Mouse (Mus musculus) heart, embryonic 14.5 days (tissue): Measurements from ENCODE around the gene Macrod1. TPM values are rescaled to one million over a fixed set of nuclear protein-coding genes. Genes with fewer than 3 reads are reported as not detected.

Experiments used
- ATAC-seq: fragments of 200-750 bp; cut with Nextera tagmentation; 2 replicates; pipeline ENCODE4 v1.8.0; 2017; ENCODE audit warnings: low read depth, moderate TSS enrichment; ENCODE audit not compliant: insufficient number of reproducible peaks, insufficient read depth, low FRiP score
- H3K27ac ChIP-seq, 2 experiments: fragments of 200-500 bp in 1 of 2; fragments of 300-500 bp in 1 of 2; sonication (generic) in 1 of 2; replicated peaks in 1 of 2; 2 replicates each; pipeline ENCODE4 v1.5.1; 2012 to 2014; ENCODE audit warnings: low read depth in 2 of 2, low read length in 2 of 2, control low read depth in 1 of 2, mild to moderate bottlenecking in 1 of 2, mixed read lengths in 1 of 2; ENCODE audit not compliant: control insufficient read depth in 1 of 2, insufficient read depth in 1 of 2
- H3K27me3 ChIP-seq: fragments of 300-500 bp; sonication (generic); 2 replicates; pipeline ENCODE4 v1.6.1; 2014; ENCODE audit warnings: mild to moderate bottlenecking, low read length, control low read depth; ENCODE audit not compliant: control insufficient read depth, insufficient read depth
- H3K36me3 ChIP-seq: fragments of 300-500 bp; sonication (generic); 2 replicates; pipeline ENCODE4 v1.6.1; 2014; ENCODE audit warnings: mild to moderate bottlenecking, control low read depth, low read length, mixed read lengths; ENCODE audit not compliant: control insufficient read depth, insufficient read depth
- H3K4me1 ChIP-seq, 2 experiments: fragments of 200-500 bp in 1 of 2; fragments of 300-500 bp in 1 of 2; sonication (generic) in 1 of 2; 2 replicates each; pipeline ENCODE4 v1.6.1; 2012 to 2014; ENCODE audit warnings: low read length in 2 of 2, control low read depth in 1 of 2, mixed read lengths in 1 of 2; ENCODE audit not compliant: control insufficient read depth in 2 of 2, insufficient read depth in 2 of 2
- H3K4me2 ChIP-seq: fragments of 300-500 bp; sonication (generic); 2 replicates; pipeline ENCODE4 v1.6.1; 2014; ENCODE audit warnings: mild to moderate bottlenecking, low read length
- H3K4me3 ChIP-seq, 2 experiments: fragments of 200-500 bp in 1 of 2; fragments of 300-500 bp in 1 of 2; sonication (generic) in 1 of 2; 2 replicates each; pipeline ENCODE4 v1.5.1; 2012 to 2014; ENCODE audit warnings: low read length in 2 of 2, mild to moderate bottlenecking in 2 of 2, control low read depth in 1 of 2, low read depth in 1 of 2, moderate library complexity in 1 of 2; ENCODE audit not compliant: control insufficient read depth in 1 of 2, insufficient read depth in 1 of 2
- H3K9ac ChIP-seq: fragments of 300-500 bp; sonication (generic); 2 replicates; pipeline ENCODE4 v1.6.1; 2014; ENCODE audit warnings: mild to moderate bottlenecking, low read length
- H3K9me3 ChIP-seq: fragments of 300-500 bp; sonication (generic); 2 replicates; pipeline ENCODE4 v1.6.1; 2016; ENCODE audit warnings: low read length, control low read depth; ENCODE audit not compliant: control insufficient read depth
- WGBS: fragments of 180-500 bp; shearing (Covaris S2); extraction: QIAGEN DNeasy Blood & Tissue Kit; methylation state at CpG from one replicate; pipeline ENCODE4 v1.1.7; 2014; 5-methylcytosine and 5-hydroxymethylcytosine counted together
- polyA plus RNA-seq: library from polyadenylated mRNA; unstranded; fragments of >200 nt; fragmentation: Nextera tagmentation; extraction: Ambion mirVana; gene quantifications from 2 replicates; pipeline ENCODE4 v1.2.1, GENCODE M21; 2014

Gene Macrod1
- polyA plus RNA-seq, 1 experiment from 2014 or later, result 53.0 TPM

DNA sequence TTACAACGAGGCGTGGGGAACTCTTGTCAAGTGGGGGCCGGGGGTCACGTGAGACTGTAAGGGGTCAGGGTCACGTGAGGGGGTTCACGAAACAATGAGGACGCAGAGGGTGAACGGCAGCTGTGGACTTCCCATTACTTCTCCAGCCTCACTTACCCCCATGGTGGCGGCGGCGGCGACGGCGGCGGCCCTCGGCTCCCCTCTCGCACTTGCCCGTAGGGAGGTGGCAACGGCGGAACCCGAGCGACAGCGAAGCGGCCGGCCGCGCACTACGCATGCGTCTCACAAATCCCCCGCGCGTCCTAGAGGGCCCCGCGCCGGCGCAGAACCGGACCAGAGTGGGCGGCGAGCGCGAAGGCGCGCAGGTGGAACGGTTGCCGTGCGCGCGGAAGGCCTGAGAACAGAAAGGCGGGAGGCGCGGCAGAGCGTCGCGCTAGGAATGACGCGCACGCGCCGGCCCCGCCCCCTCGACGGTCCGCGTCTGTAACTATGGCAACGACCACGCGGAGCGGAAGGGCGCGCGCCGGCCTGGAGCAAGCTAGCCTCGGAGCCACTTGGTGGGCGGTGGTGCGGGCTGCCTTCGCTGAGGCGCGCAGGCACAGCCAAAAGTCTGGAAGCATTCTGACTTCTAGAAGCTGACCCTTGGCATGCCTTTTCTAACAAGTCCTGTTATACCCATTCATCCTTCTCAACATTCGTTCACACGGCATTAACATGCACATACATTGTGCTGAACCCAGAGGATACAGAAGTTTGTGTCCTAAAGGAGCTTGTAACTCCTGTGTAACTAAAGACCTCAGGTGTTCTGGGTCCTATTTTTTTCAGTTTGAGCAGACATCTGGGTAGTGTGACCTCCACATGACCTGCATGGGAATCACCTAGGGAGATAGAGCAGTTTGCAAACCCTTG is 184.4 kb downstream of the Macrod1 start, which contains the start of gene Naa40:
Naa40 (minus strand) TSS at position 402 of the 909 bp plus-strand sequence.
- Histone ChIP-seq H3K27me3 (no peaks in the 10 kb centered on the region), H3K9me3 (peaks cover 2% of the 10 kb centered on the region; the same call in 1 of the 2 replicates), H3K36me3 (peaks cover 29% of the 10 kb centered on the region), H3K27ac (peak within 1 kb of the TSS; percentile 57 to 89), H3K4me3 (peak within 1 kb of the TSS; percentile 64 to 79), H3K9ac (peak within 1 kb of the TSS; percentile 92), H3K4me1 (peaks cover 2 to 21% of the 10 kb centered on the region in 2 experiments), H3K4me2 (peak within 1 kb of the TSS; percentile 80)
- WGBS, result under 1% methylated on average over 72 of the region's 80 CpGs
- peak; percentile 94 for ATAC-seq

DNA sequence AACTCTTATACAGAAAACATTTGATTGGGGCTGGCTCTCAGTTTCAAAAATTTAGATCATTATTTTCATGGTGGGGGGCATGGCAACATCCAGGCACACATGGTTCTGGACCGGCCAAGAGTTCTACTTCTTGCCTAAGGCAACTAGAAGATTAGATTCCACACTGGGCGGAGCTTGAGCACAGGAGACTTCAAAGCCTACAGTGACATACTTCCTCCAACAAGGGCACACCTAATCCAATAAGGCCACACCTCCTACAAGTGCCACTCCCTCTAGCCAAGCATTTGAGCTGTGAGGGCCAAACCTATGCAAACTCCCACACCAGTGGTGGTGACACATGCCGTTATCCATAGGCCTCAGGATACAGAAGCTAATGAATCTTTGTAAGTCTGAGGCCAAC is 189.4 kb downstream of the Macrod1 start:
- Histone ChIP-seq H3K9me3 (no peaks in the 10 kb centered on the region), H3K27ac (no peak overlapping the region), H3K36me3 (no peaks in the 10 kb centered on the region), H3K9ac (no peak overlapping the region), H3K4me1 (peaks cover 0 to 3% of the 10 kb centered on the region in 2 experiments; a peak in 1 of 4 replicates), H3K27me3 (no peaks in the 10 kb centered on the region), H3K4me2 (no peak overlapping the region), H3K4me3 (no peak overlapping the region)
- WGBS, result 68% methylated on average over 3 of the region's 3 CpGs
- no peak for ATAC-seq

Other genes with a start within 250 kb of the Macrod1 start
- gene Rps6ka4, start 216.2 kb upstream of the Macrod1 start, polyA plus RNA-seq, result 11.1 and 13.9 TPM in 2 replicates
- gene Ccdc88b, start 198.6 kb upstream of the Macrod1 start, polyA plus RNA-seq, result 0.22 and 0.65 TPM in 2 replicates
- 81.9 and 95.0 TPM in 2 replicates for gene Trmt112, start 147.1 kb upstream of the Macrod1 start, polyA plus RNA-seq
- 192 and 210 TPM in 2 replicates for gene Prdx5, start 146.7 kb upstream of the Macrod1 start, polyA plus RNA-seq
- gene Esrra, start 135.0 kb upstream of the Macrod1 start, polyA plus RNA-seq, result 14.4 and 18.0 TPM in 2 replicates
- 1.4 and 1.7 TPM in 2 replicates for gene Catsperz, start 131.4 kb upstream of the Macrod1 start, polyA plus RNA-seq
- gene Kcnk4, start 122.3 kb upstream of the Macrod1 start, polyA plus RNA-seq, result 0.27 and 0.46 TPM in 2 replicates
- gene Bad, start 114.9 kb upstream of the Macrod1 start, polyA plus RNA-seq, result 55.9 and 58.0 TPM in 2 replicates
- gene Gpr137, start 114.3 kb upstream of the Macrod1 start, polyA plus RNA-seq, result 20.7 and 20.8 TPM in 2 replicates
- gene Ppp1r14b, start 81.8 kb upstream of the Macrod1 start, polyA plus RNA-seq, result 170 and 184 TPM in 2 replicates
- 15.2 and 16.8 TPM in 2 replicates for gene Plcb3, start 80.3 kb upstream of the Macrod1 start, polyA plus RNA-seq
- 64.2 and 65.1 TPM in 2 replicates for gene Fkbp2, start 76.3 kb upstream of the Macrod1 start, polyA plus RNA-seq
- gene Vegfb, start 69.2 kb upstream of the Macrod1 start, polyA plus RNA-seq, result 141 and 153 TPM in 2 replicates
- 40.0 and 42.9 TPM in 2 replicates for gene Dnajc4, start 64.2 kb upstream of the Macrod1 start, polyA plus RNA-seq
- 29.7 and 31.8 TPM in 2 replicates for gene Nudt22, start 60.7 kb upstream of the Macrod1 start, polyA plus RNA-seq
- 20.0 and 22.0 TPM in 2 replicates for gene Trpt1, start 60.7 kb upstream of the Macrod1 start, polyA plus RNA-seq
- gene Fermt3, start 37.3 kb upstream of the Macrod1 start, polyA plus RNA-seq, result 5.2 and 6.6 TPM in 2 replicates
- gene Stip1, start 16.8 kb upstream of the Macrod1 start, polyA plus RNA-seq, result 174 and 175 TPM in 2 replicates
- 1.4 and 1.5 TPM in 2 replicates for gene Flrt1, start 48.9 kb downstream of the Macrod1 start, polyA plus RNA-seq
- 151 and 153 TPM in 2 replicates for gene Otub1, start 149.5 kb downstream of the Macrod1 start, polyA plus RNA-seq
- gene Cox8a, start 160.8 kb downstream of the Macrod1 start, polyA plus RNA-seq, result 2,457 and 2,575 TPM in 2 replicates
- 55.9 and 58.5 TPM in 2 replicates for gene Naa40, start 184.4 kb downstream of the Macrod1 start, polyA plus RNA-seq
- gene Rcor2, start 210.5 kb downstream of the Macrod1 start, polyA plus RNA-seq, result 6.1 and 10.7 TPM in 2 replicates